Mouse (Mus musculus): ENCODE results near the gene 4930430F08Rik.

GRCm38 (mm10) chr10:100564112-100564511 is 26.1 kb downstream of the 4930430F08Rik start:
- TF ChIP-seq CTCF (IDR thresholded peaks at IDR 0.05; ENCODE audit: borderline replicate concordance, insufficient read depth, low read length), result no peak
- TF ChIP-seq POLR2A (IDR thresholded peaks at IDR 0.05; ENCODE audit: low read depth, low read length), result no peak
